Mouse (Mus musculus): ENCODE data around the gene Abat.

The Abat gene

DNA sequence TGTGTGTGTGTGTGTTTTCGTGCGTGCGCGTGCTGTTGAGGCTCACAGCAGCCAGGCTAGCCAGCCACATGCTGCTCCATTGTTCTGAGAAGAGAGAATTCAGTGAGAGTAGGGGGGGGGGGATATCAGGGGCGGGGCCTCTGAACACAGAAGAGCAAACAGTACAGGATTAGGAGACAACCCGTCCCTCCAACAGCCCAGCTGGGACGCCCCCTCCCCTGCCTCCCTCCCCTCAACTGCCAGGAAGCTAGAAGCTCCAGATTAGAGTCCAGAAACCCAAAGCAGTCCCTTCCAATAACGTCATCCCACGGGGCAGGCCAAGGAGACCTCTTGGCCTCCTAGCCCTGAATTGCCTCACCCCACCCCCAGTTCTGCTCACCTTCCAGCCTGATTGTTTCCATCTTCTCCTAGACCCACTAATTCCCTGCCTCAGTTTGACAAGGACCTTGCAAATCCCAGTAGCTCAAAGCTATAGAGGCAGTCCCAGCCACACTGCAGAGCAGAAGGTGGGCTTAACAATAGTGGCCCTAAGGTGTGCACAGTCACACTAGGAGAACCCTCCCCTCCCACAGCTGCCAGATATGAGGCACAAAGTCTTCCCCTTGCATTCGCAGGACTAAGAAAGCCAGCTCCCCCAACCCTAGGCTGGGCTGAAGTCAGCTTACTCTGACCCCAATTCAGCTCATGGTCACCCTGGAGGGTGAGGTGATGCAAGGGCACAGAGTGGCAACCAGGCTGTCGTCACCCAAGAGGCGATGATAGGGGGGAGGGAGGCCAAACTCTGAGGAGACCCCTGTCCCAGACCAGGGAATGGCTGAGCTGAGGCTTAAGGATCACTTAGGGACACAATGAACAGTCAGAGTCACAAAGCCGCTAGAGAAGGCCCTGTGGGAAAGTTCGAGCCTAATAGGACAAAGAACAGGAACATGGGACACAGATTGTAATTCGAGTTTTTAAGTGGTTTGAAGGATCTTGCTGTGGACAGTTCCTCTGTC is 157.1 kb downstream of the Abat start:
- no peak for DNase-seq (ENCODE audit: low spot score in 2 of 2)

All from left cerebral cortex, adult 9 months (tissue).